Mouse (Mus musculus) thymus, postnatal 0 days (tissue): ENCODE measurements around the gene Zfp821. TPM values are rescaled to one million over a fixed set of nuclear protein-coding genes. Genes with fewer than 3 reads are reported as not detected.
A peak's percentile ranks its signal among the peaks of the same experiment; 100 is the strongest.

ENCODE experiments used
- DNase-seq: peaks from one replicate; pipeline ENCODE4 v3.0.0-alpha.2; 2015; ENCODE audit warnings: low spot score
- polyA plus RNA-seq: library from polyadenylated mRNA; unstranded; fragments of >200 nt; fragmentation: Nextera tagmentation; extraction: Ambion mirVana; gene quantifications from 2 replicates; pipeline ENCODE4 v1.2.1, GENCODE M21; 2015

Gene Zfp821
- polyA plus RNA-seq = 12.8 and 13.5 TPM in 2 replicates

DNA sequence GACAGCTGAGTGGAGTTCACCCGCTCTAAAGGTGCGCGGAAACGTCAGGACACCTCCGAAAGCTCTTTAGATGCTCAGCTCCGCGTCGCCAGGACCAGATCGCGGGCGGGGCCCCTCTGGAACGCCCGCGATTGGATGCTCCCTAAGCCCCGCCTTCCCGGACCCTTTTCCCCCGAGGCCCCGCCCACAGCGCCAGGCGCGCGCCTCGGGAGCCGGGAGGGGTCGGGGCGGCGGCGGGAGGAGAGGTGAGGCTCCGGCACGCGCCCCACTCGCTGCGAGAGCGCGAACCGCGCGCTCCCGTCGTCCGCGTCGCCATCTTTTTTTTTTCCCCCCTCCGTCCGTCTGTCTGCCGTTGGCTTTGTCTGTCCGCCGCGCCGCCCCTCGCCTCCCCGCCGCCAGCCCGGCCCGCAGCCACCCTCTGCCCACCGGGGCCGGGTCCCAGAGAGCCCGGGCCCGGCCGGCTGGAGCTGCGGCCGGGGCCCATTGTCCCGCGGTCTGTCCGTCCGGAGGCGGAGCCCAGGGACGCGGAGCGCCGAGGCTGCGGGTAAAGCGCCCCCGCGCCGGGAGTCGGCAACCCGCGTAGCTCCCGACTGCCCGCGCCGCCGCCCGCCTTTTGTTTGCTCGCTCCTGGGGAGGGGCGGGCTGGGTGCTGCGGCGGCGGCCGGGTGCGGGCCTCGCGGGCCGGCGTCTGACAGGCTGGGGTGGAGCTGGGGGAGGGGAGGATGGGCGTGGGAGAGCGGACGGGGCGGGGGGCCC, at the start of gene Zfp821:
TSS of gene Zfp821 (plus strand) at position 227 of the 756 bp plus-strand sequence.
- peak; percentile 94 for DNase-seq

DNA sequence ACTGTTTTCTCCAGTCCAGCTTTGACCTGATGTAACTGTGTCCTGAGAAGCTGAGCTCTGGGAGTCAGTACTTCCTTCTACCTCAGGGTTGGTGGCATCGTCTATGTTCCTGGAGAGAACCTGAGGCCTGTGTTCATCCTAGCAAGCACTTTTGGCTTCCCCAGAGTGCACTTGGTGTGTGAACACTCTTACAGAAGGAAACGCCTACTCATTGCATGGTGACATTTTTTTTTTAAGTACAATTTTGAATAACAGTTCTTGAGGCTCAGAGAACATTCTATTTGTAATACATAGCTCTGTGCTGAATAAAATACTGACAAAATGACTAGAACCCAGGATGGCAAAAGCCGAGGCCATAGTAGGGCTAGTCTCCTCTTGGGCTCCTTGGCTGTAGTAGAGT, 48.5 kb upstream of the Zfp821 start:
- DNase-seq = no peak

DNA sequence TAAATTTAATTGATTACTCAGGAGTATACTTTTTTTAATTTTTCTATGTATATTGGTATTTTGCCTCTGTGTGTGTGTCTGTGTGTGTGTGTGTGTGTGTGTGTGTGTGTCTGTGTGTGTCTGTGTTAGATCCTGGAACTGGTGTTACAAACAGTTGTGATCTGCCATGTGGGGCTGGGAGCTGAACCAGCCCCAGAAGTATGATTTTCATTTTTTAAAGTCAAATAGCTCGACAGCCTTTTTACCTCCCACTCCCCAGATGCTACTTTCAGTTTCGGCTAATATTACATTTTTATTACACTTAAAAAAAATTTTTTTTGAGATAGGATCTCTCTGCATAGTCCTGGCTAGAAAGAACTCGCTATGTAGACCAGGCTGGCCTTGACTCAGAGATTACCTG, 43.0 kb upstream of the Zfp821 start:
- DNase-seq = no peak

DNA sequence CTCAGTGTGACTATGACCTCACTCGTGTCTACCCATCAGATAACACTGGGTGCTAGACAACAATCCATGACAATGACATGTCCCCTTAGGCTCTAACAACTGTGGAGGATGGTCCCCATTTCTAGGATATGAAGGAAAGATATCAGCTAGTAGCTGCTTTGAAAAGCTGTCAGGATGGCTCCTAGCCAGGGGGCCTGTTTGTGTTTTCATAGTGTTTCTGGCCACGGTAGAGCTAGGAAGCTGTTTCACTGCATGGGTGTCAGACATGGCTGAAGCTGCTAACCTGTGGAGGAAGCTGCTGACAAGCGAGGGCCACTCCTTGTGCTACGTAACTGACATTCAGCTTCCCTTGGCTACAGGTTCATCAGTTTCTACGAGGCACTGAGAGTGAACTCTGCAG, 38.7 kb upstream of the Zfp821 start:
- no peak for DNase-seq

DNA sequence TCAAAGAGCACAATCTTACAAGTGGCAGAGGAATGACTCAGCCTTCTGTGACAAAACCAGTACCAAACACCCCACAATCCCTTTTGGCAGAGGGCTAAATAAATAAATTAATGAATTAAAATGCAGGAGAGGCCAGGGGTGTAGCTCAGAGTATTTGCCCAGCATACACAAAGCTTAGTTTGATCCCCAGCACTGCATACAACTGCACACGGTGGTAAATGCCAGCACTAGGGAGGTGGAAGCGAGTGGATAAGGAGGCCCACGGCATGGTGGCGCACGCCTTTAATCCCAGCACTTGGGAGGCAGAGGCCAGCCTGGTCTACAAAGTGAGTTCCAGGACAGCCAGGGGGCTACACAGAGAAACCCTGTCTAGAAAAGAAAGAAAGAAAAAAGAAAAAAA, 32.7 kb upstream of the Zfp821 start:
- DNase-seq = no peak

DNA sequence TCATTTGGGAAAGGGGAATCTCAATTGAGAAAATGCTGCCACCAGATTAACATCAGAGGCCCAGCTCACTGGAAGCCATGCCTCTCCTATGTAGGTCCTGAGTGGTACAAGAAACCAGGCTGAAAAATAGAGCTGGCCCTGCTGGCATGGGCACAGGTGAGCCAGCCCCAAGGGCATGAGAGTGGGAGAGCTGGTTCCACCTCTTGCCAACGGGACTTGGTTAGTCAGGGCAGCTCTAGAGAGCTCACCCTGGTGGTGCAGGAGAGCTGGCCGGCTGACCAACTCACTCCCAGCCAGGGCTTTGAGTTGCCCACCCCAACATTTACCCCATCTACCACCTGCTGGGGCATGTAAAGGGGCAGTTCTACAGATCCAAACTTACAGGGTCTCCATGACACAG, 31.8 kb upstream of the Zfp821 start:
- no peak for DNase-seq

DNA sequence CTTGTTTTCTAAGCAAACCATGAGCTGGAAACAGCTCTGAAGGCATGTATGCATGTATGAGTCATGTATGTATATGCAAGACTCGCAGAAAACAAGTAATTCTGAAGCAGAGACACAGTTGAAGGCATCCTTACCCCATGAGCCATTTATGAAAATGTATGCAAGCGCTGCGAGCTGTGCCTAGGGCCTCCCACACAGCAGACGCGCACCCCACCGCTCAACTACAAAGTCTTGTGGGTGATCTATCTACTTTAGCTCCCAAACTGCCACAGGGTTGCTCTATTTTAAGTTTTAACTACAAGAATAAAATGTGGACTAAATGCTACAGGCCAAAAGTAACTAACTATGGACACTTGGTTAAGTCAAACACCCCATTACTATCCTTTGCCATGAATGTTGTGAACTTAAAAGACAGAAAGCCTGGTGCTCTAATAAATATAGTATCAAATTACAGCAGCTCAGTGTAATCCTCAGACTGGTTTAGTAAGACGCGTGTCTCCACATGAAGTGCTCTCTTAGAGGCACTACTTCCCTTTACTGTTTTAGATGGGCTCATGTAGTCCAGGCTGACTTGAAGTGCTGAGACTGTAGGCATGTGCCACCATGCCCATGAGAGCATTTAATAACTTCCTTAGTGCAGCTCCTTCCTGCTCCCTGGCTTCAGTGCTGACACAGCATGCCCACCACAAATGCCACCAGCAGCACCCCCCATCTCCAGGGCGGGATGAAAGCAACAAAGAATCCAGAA, 29.3 kb upstream of the Zfp821 start:
- DNase-seq = no peak

DNA sequence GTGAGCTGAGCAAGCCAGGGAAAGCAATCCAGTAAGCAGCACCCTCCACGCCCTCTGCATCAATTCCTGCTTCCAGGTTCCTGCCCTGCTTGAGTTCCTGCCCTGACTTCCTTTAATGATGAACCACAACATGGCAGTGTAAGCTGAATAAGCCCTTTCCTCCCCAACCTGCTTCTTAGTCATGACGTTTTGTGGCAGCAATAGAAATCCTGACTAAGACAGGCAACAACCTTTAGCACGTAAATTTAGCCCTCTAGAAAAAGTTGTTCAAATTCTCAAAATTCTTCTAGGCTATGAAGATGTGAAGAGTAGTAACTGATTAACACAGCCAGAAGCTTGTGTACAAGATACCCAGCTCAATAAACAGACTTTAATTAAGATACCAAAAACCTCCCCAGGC, 23.8 kb upstream of the Zfp821 start:
- no peak for DNase-seq

DNA sequence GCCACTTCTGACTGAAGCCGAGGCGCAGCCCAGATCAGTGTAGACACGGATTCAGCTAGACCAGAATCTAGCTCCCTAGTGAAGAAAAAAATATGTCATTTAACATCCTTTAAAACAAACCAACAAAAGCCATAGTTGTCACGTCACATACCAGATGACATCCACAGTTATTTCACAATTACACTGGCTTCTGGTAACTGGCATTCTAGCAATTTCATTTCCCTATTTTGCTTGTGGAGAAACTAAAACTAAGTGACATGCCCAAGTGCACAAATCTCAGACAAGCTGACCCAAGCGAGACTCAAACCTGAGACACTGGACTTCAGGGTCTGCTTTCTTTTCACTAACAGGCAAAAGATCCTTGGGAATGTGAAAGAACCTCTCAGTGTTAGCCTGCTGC, 23.2 kb upstream of the Zfp821 start:
- DNase-seq = no peak

DNA sequence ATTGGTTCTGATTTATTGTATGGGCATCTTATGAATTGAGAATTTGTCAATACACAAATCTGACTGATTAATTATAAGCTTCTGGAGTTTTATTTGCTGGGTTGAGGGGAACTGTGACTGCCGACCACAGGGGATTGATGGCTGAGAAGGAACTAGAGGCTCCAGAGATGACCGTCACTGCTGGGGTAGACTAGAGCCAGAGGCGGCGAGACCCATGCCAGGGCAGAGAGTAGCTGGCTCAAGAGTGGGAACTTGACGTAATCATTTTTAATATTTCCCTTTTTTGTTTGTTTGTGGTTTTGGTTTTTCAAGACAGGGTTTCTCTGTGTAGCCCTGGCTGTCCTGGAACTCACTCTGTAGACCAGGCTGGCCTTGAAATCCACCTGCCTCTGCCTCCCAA, 18.1 kb upstream of the Zfp821 start:
- DNase-seq = no peak

DNA sequence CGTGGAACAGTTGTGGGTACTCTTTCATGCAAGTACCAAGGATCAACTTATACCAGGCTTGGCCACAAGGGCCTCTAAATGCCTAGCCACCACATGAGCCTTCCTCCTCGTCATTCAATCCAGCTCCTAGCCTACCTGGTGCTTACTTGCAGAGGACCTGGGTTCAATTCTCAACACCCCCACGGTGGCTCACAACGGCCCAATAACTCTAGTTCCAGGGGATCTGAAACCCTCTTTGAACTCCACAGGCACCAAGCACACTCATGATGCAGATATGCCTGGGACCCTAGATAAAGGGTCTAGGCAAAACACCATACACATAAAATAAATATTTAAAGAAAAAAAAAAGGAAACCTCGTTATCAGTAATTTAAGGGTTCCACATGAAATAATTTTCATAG, 13.6 kb upstream of the Zfp821 start:
- peak; percentile 31 for DNase-seq

DNA sequence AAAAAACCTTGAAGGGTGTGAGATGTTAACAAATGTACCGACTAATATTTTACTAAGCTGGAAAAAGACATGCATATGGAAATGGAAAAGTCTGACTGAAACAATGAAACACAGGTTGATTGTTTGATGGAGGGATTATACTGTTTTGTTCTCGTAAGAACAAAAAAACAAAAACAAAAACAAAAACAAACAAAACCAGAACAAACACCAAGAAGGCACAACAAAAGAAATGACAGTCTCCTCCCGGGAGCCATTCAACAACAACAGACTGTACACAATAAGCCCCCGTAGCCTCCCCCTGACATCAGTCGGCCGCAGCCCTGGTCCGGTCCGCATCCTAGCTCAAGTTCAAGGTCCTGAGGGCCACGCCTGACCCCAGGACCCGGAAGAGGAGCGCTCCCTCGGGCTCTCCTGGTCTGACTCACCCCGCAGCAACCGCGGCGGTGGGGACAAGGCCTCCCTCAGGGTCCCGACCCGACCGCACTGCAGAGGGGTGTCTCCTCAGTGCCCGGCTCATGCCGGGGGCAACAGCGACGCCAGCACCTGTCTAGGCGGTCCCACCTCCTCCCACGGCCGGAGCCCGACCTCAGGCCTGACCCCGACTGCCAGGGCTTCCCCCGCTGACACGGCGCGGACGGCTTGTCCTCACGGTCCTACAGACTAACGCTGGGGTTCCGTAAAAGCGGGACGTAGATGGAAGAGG, 12.8 kb upstream of the Zfp821 start:
- no peak for DNase-seq

DNA sequence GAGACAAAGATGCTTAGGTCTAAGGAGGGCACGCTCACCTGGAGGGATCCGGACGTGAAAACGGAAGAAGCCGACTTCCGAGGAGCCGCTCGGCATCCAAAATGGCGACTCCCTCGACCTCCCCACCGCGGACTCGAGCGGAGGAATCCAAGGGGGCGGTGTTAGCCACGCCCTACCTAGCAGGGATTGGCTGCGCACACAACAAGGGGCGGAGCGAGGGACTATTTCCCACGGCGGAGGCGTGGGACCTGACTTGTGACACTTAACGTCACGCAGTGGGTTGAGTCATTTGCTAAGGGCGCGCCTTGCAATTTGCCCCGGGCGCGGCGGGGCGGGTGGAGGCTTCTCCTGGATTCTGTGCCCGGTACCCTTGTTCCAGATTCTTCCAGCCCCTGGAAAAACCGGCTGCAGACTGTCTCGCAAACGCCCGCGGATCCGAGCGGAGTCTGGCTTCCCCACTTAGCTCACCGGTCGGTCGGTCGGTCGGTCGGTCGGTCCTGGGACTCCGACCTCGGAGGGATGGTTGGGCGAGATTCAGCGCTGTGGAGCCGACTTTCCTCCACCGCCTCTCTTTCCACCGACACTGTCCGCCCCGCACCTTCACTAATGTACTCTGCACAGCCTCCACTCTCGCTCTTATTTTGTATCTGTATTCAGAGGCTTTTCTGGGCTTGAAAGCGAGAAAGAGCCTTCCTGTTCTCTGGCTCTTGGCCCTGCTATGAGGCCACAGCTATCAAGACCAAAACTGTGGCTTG, 12.0 kb upstream of the Zfp821 start, which contains the start of gene Ist1:
TSS of gene Ist1 (minus strand) at position 115 of the 755 bp plus-strand sequence.
- peak; percentile 100 for DNase-seq

DNA sequence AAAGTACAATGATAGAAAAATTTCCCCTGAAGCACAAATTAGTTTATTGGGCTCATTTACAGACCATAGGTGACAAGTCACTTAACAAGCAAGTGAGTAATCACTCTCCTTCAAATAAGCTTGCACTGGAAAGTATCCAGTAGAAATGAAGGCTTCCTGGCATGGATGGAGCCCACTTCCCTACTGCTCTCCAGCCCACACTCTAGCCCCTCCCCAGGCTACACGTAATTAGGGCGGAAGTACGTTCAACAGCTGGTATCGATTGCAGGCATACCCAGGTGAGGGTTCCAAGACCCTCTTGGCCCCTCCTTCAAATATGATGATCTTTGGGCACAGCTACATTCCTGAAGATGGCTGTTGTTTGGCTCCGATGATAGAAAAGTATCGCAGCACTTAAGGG, 11.2 kb upstream of the Zfp821 start:
- no peak for DNase-seq

DNA sequence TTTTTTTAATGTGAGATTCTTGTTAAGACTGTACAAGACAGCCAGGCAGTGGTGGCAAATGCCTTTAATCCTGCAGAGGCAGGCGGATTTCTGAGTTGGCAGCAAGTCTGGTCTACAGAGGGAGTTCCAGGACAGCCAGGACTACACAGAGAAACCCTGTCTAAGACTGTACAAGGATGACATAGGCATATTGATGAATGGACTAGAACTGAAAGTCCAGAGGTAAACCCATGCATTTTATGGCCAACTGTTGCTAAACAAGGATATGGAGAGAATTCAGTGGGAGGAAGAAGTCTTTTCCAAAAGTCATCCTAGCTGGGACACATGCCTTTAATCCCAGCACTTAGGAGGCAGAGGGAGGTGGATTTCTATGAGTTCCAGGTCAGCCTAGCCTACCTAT, 7.6 kb upstream of the Zfp821 start:
- DNase-seq = no peak

DNA sequence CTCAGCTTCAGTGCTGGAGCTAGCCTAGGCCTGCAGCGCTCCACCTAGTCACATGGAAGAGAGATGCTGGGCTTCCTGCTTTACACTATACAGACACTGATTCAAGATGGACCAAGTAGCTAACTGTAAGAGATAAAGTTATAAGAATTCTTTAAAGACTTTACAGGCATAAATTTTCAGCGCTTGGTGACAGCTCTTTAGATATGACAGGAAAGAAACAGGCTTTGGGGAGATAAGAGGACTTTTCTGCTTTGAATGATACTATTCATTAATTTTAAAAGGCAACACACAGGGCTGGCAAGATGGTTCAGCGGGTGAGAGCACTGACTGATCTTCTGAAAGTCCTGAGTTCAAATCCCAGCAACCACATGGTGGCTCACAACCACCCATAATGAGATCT, 6.9 kb upstream of the Zfp821 start:
- no peak for DNase-seq

DNA sequence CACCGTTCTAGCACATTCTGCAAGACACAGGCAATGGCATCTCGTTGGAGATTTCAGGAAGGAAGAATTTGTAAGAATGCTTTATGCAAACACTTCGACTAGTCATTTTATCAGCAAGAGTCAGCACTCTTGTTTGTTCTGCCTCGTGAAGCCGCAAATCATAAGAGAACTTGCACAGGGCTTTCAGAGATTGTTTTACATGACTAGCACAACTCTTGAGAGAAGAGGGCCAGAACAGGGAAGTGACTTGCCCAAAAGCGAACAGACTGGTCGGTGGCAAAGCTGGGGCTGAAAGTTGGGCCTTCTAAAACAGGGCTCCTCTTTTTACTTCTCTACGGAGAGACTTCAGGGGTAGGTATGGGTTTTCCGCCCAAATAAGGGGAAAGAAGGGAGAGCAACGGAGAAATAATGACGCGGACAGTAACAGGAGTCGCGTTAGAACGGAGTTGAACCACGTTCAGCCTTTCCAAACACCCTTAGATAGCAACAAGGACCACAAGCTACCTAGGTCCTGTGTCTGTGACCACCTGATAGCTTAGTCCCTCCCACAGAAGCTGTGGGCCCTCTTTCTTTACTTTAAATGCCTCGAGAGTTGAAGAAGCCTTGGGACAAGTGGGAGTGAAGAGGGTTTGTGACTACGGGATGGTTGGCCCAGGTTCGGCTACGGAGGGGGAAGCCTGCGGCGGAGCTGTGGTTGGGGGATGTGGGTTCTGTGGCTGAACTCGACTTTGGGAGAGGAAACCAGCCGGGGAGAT, 604 bp upstream of the Zfp821 start:
- DNase-seq = no peak

DNA sequence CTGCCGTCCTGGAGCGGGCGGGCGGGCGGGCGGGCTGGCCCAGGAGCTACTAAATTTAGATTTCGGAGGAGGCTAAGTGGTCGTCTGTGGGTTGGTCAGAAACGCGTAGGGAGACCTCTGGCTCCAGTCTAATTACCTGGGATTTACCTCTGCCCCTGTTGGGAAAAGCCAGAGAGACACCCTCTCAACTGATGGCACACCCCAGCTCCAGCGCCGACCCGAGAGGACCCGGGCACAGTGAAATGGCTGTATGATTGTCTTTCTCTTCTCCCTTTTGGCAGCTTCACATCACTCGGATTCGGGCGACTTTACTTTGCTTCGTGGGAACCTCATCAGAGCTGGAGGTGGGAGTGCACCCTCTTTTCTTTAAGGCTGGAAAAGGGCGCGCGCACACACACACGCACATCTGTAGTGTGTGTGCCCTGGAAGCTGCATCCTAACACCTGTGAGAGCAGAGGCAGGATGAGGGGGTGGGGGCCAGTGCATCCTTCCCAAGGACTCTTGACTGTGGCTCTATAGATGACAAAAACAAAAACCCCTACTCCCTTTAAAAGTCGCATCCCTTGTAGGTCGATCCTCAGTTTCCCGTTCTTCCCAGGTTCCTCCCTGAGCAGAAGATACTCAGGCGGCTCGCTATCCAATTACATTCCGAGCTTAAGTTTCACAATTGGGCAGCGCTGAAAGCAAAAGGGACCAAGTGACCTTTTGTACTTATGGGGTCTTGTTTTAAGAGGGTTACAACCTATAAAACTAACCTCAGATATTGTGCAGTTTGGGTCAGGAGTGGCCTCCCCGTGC, 929 bp downstream of the Zfp821 start:
- DNase-seq = peak; percentile 20

DNA sequence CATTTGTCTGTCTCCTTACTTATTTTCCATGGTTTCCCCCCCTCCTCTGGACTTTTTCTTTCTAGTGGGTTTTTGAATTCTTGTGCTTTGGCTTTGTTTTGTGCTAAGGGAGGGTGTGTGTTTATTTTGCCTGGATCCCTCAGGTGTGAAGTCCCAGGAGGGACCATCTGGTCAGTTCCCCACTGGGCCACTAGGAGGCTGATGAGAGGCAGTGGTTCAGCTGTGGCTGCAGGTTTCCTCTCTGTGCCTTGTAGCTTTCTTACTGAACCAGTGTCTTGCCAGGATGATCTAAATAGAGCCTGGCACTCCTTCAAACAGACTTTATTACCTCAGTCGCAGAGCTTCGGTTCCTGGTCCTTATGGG, 1.5 kb downstream of the Zfp821 start:
- DNase-seq = peak; percentile 78

DNA sequence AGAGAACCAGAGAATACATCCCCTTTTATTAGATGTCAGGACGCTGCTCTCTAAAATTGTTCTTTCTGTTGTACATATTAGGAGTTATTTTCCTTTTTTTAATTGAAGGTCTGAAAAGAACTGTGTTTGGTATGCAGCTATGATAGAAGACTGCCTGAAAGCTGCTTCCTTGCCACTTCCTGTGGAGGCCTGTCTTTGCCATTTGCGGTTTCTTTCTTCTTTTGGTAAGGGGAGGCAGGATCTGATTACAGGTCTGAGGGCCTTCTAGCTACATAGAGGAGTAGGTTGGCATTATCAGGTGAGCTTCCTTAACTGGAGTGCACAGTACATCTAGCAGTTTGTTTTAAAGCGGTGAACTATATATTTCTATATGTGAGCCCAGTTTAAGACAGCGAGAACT, 2.6 kb downstream of the Zfp821 start:
- peak; percentile 72 for DNase-seq
